Mouse (Mus musculus): ENCODE data around the gene Kdm5c. TPM values are rescaled to one million over a fixed set of nuclear protein-coding genes. Genes with fewer than 3 reads are reported as not detected.

The Kdm5c gene
- total and polyA plus RNA-seq, 3 experiments: 21.6 to 59.3 (median 45.2) TPM

DNA sequence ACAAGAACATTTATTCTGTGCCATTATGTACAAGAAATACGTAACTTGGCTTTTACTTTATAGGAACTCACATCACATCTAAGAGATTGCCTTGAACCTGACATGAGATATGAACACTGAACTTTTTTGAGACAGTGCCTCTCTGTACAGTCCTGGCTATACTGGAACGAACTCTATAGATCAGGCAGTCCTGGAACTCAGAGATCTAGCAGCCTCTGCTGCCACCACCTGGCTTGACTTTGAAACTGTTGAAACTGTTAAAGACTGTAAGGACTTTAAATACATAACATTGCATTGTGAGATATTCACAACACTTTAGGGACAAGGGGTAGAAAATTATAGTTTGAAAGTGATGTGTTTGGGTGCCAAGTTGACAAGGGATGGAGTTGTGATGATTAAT, 75.1 kb downstream of the Kdm5c start (continued):
- no peak for TF ChIP-seq ELF1 (IDR thresholded peaks at IDR 0.05; ENCODE audit: low read depth, low read length)

DNA sequence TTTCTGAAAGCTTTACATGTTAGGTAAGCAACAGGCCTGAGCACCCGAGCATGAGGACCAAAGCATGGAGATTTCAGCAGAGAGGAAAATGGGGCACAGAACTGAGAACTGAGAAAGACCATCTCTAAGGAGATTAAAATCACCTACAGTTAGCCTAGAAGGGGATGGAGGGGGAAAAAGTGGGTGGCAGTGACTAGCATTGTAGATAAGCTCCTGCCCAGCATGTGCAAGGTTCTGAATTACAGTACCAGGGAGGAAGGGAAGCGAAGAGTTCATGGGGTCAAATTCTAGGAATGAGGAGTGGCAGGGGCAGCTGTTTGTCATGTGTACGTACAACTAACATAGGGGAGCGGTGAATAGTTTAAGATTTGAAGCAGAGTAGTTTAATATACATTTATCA, 87.7 kb downstream of the Kdm5c start:
- H3K4me3 ChIP-seq (replicated peaks in 1 of 3; ENCODE audit: low read depth in 2 of 3, low read length in 2 of 3, poor library complexity in 1 of 3): no peak overlapping the region
- dilution Hi-C loops (cut with MboI; ENCODE audit: extremely low pct_ligation_motif_present, extremely low pct_unique_long_range_greater_than_20kb, low sequenced_read_pairs): no loop called here
- DNase-seq (ENCODE audit: extremely low read depth): no peak
- peaks cover 11 to 25% of the 10 kb centered on the region in 2 experiments for H3K36me3 ChIP-seq (replicated peaks in 1 of 2; ENCODE audit: control insufficient read depth in 1 of 2, insufficient read depth in 1 of 2, low read length in 1 of 2)
- peaks cover 3% of the 10 kb centered on the region; the same call in 1 of the 2 replicates for H3K79me2 ChIP-seq (replicated peaks; ENCODE audit: control insufficient read depth, extremely low read depth, insufficient read depth, poor library complexity, severe bottlenecking)
- no peak overlapping the region for H3K4me2 ChIP-seq (ENCODE audit: insufficient read depth, low read depth, poor library complexity, severe bottlenecking)
- H3K9ac ChIP-seq (ENCODE audit: insufficient read depth, low read depth): no peak overlapping the region
- H3K9me3 ChIP-seq (replicated peaks; ENCODE audit: low read length): no peaks in the 10 kb centered on the region
- no peak overlapping the region for H3K27ac ChIP-seq (ENCODE audit: insufficient read depth, low read depth)
- H3K4me1 ChIP-seq (ENCODE audit: control insufficient read depth in 1 of 2, insufficient read depth in 2 of 2): no peaks in the 10 kb centered on the region; a peak in 1 of 4 replicates
- TF ChIP-seq UBTF (IDR thresholded peaks at IDR 0.05; ENCODE audit: low read depth, low read length) (no peak), ZNF384 (IDR thresholded peaks at IDR 0.05; ENCODE audit: low read depth, low read length) (no peak), JUN (IDR thresholded peaks at IDR 0.05; ENCODE audit: insufficient read depth, low read depth, low read length) (no peak)
- in situ Hi-C loops (cut with MboI; ENCODE audit: low pct_ligation_motif_present, low pct_unique_long_range_greater_than_20kb, low sequenced_read_pairs): no loop called here
- H3K27me3 ChIP-seq (replicated peaks): no peaks in the 10 kb centered on the region

DNA sequence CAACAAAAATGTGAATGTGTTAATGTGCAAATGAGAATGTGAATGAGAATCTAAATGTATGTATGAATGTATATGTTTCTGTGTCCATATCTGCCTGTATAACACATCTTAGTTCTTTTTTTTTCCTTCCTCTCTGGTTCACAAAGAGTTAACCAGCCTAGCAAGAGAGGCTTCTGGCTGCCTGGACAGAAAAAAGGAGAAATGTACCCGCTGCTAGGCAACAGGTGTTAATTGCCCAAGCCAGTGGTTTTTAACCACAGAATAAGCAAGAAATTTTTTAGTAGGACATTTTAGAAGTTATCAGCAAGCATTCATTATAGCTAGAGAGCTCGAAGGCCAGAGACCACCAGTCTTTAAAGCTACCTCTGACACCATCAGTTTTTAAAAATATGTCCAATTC, 90.0 kb downstream of the Kdm5c start:
- DNase-seq (ENCODE audit: extremely low read depth): no peak
- no peak overlapping the region for H3K4me2 ChIP-seq (ENCODE audit: insufficient read depth, low read depth, poor library complexity, severe bottlenecking)
- no peak for TF ChIP-seq USF2 (conservative IDR thresholded peaks at IDR 0.05; ENCODE audit: low read depth, low read length)
- no peak for TF ChIP-seq MYC (IDR thresholded peaks at IDR 0.05; ENCODE audit: low read depth, low read length)
- TF ChIP-seq ZKSCAN1 (IDR thresholded peaks at IDR 0.05; ENCODE audit: borderline replicate concordance, low read depth, low read length): no peak
- no peak for TF ChIP-seq JUN (IDR thresholded peaks at IDR 0.05; ENCODE audit: insufficient read depth, low read depth, low read length)
- TF ChIP-seq TCF12 (IDR thresholded peaks at IDR 0.05; ENCODE audit: low read depth, low read length): no peak
- TF ChIP-seq ETS1 (conservative IDR thresholded peaks at IDR 0.05; ENCODE audit: low read depth, low read length): no peak
- TF ChIP-seq E2F4 (IDR thresholded peaks at IDR 0.05; ENCODE audit: insufficient replicate concordance, low read depth, low read length): no peak
- no peak for TF ChIP-seq HCFC1 (IDR thresholded peaks at IDR 0.05; ENCODE audit: low read depth, low read length)
- TF ChIP-seq JUND (conservative IDR thresholded peaks at IDR 0.05; ENCODE audit: low read depth, low read length): no peak
- no peak for TF ChIP-seq SIN3A (IDR thresholded peaks at IDR 0.05; ENCODE audit: low read length)
- TF ChIP-seq CHD2 (IDR thresholded peaks at IDR 0.05; ENCODE audit: low read length): no peak
- no peak for TF ChIP-seq ZMIZ1 (IDR thresholded peaks at IDR 0.05; ENCODE audit: low read depth, low read length)
- no peak for TF ChIP-seq SMC3 (IDR thresholded peaks at IDR 0.05; ENCODE audit: low read depth, low read length)
- no peak for TF ChIP-seq UBTF (IDR thresholded peaks at IDR 0.05; ENCODE audit: low read depth, low read length)
- TF ChIP-seq IRF4 (IDR thresholded peaks at IDR 0.05; ENCODE audit: low read depth, low read length): no peak
- no peak for TF ChIP-seq POLR2AphosphoS2 (IDR thresholded peaks at IDR 0.05; ENCODE audit: low read depth, low read length)
- dilution Hi-C loops (cut with MboI; ENCODE audit: extremely low pct_ligation_motif_present, extremely low pct_unique_long_range_greater_than_20kb, low sequenced_read_pairs) (no loop called here), in situ Hi-C loops (cut with MboI; ENCODE audit: low pct_ligation_motif_present, low pct_unique_long_range_greater_than_20kb, low sequenced_read_pairs) (no loop called here)
- peaks cover 0 to 7% of the 10 kb centered on the region in 2 experiments; a peak in 2 of 4 replicates for H3K4me1 ChIP-seq (ENCODE audit: control insufficient read depth in 1 of 2, insufficient read depth in 2 of 2)
- H3K9me3 ChIP-seq (replicated peaks; ENCODE audit: low read length): no peaks in the 10 kb centered on the region
- H3K4me3 ChIP-seq (replicated peaks in 1 of 3; ENCODE audit: low read depth in 2 of 3, low read length in 2 of 3, poor library complexity in 1 of 3): no peak overlapping the region
- H3K27ac ChIP-seq (ENCODE audit: insufficient read depth, low read depth): no peak overlapping the region
- peaks cover 7 to 21% of the 10 kb centered on the region in 2 experiments for H3K36me3 ChIP-seq (replicated peaks in 1 of 2; ENCODE audit: control insufficient read depth in 1 of 2, insufficient read depth in 1 of 2, low read length in 1 of 2)
- H3K27me3 ChIP-seq (replicated peaks): no peaks in the 10 kb centered on the region
- H3K9ac ChIP-seq (ENCODE audit: insufficient read depth, low read depth): no peak overlapping the region
- H3K79me2 ChIP-seq (replicated peaks; ENCODE audit: control insufficient read depth, extremely low read depth, insufficient read depth, poor library complexity, severe bottlenecking): peaks cover 8% of the 10 kb centered on the region
